Mouse (Mus musculus) cerebellum, postnatal 25 days (tissue): ENCODE data around the gene Mcu.

Experiments used
- DNase-seq, 2 experiments: peaks; one replicate each; pipeline ENCODE4 v3.0.0; 2021; ENCODE audit warnings: mixed read lengths in 2 of 2

Mcu gene

DNA sequence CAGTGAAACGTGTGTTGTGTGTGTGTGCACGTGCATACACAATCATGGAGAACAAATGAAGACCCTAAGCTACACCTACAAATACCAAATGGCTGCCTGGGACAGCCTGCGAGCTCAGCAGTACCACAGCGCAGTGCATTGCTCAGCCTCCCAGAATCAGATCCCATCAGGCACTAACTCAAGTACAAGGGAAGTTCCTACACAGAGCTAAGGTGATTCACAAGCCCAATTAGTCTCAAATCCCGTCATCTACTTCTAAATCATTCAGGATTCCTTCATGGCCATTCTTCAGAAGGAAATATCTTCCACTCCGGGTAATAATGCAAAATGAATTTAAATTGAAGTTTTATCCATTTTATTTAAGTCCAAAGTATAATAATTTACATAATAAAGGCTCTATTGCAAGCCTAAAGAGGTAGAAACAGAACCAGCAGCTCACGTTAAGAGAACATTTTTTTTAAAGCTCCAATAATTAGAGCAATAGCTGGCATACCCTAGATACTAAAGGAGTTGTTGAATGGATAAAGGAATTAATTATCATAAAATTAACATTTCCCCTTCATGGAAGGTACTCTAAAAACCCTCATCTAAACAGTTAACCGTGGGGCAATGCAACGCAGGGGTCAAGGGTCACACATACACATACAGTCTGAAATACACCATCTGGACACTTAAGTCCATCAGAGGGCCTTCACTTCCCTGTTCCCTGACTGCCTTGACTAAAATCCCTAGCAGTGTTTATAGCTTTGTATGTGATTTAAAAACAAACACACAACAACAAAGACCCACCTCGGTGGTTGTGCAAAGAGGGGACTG, 47.6 kb downstream of the Mcu start:
- no peak for DNase-seq

DNA sequence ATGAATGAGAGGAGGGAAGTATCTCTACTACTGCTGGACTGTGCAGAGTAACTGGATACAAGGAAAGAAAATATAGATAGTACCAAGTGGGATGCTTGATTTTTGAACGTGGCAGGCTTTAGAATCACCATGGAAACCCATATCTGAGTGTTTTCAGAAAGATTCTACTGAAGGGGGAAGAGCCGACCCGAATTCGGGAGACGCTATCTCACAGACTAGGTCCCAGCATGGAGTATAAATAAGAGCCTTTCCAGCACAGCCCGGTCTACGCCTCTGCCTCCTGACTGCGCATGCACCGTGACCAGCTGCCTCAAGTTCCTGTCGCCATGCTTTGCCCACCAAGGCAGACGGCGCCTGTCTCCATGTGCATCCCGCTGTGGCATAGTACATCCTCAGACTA, 49.5 kb downstream of the Mcu start:
- DNase-seq, result no peak

DNA sequence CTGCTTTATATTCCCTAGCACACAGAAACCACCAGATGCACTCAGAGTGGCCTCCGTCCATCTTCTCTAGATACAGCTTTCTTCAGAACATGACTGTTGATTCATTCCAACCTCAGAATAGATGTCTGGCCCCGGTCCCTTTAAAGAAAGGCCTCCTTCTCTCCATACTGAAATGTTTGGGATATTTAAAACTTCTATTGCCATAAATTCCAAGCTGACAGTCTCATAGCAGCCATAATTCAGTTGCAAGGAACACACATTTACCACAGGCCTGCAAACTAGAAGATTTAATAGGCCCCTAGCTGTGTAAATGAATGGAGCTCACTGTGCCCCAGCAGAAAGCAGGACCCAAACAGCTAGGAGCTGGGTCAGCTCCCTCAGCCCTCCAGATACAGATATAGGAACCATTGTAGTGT, 50.5 kb downstream of the Mcu start:
- no peak for DNase-seq

DNA sequence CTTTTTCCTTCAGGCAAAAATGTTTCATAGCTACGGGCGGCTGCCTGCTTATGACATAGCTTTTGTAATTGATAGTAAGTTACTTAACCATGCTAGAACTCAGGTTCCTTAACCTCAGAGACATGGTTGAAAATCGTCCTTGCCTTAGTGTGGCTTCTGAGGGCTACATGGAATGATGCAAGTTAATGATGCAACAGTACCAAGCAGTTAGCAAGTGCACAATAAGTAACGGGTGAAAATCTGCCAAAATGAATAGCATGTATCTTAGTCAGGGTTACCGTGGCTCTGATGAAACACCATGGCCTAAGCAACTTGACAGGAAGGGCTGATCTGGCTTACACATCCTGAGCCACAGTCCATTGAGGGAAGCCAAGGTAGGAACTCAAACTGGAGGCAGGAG, 51.9 kb downstream of the Mcu start:
- no peak for DNase-seq

DNA sequence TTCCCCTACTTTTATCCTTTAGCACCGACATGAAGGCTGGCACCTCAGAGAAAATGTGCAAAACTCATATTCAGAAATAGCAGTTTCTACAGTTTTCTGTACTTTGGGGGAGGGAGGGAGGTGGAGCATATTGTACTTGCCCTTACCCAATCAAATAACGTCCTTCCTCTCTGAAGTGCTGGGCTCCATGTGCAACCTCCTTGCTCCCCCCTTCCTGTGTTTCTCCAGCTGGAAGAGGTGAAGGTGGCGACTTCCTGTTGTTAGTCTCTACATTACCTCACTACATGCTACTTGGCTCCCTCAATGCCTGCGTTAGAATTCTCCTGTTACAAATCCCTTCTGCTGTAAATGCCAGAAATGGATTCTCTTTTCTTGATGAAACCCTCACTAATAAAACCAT, 54.0 kb downstream of the Mcu start:
- DNase-seq, result no peak

DNA sequence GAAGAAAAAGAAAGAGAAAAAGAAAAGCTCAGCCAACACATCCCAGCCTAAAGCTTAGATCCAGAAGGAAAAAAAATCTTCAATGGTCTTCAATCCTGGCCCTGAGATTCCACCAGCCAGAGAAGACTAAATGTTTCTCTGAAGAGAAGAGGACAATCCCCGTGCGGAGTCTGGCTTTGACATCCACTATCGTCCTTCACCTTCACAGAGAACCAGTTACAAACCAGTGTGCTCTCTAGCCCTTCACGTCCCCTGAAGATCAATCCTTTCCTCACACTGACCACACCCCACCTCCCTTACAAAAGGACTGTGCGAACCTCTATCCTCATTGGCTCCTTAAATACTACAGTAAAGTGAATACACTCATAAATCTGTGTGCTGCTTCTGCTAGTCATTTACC, 56.4 kb downstream of the Mcu start:
- no peak for DNase-seq

DNA sequence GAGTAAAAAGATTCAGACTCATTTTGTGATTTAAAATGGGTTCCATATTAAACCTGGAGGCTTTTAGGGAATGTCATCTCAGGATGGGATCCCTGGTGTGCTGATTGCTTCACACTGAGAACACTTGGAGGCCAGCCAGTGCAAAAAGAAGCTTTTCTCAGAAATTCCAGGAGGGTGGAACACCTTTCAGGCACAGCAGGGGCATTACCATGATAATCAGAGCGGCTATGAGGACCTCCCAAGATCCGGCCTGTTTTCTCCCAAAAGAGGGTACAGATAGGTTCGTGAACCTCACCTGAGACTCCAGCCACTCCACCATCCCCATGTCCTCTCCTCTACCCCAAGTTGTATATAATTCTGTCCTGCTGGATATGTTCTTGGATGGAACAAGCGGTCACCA, 57.9 kb downstream of the Mcu start:
- peak in 1 of 2 experiments; percentile 50 for DNase-seq

DNA sequence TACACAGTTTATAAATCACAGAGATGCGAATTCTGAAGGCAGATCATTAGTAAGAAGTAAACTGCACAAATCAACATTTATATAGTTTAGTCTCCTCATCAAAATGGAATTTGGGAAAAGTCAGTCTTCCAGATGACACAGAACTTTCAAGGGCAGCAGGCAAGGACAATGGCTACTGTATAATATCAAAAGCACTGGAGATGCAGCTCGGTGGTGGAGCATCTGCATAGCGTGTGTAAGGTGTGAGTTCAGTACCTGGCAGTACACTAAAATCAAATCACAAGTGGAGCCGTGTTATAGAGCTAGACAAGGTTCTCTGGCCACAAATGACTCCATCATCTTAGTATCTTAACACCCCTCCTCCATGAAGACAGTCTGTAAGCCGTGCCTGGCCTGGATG, 58.3 kb downstream of the Mcu start:
- DNase-seq, result no peak

DNA sequence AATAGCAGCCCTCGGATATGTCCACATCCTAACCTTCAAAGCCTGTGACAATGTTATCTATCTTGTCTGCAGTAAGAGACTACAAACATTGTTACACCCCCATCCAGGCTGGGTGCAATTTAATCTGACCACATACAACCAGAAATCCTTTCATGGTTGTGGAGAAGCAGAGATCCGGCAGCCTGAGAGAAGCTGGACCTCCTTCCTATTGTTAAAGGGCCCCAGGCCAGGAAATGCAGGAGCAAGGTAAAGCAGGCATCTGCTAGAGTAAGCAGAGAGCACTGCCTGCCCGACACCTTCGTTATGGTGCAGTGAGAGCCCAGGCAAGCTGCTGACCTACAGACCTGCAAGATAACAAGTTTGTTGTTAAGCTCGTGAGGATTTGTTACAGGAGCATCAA, 60.0 kb downstream of the Mcu start:
- DNase-seq, result peak; percentile 47 to 55

DNA sequence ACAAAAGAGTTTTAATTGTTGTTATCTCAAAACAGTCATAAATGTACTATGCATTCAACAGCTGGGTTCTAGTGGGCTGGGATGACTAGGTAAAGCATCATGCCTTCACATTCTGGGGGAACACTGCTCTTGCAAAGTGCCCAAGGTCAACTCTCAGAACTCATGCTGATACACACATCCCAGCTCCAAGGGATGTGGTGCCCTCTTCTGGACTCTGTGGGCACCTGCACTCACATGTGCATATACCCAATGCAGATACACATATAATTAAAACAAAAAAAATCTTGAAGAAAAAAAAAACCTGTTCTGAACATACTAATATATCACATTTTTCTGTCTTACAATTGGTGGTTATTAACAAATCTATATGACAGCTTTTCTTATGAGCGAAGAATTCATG, 62.2 kb downstream of the Mcu start:
- DNase-seq, result no peak

DNA sequence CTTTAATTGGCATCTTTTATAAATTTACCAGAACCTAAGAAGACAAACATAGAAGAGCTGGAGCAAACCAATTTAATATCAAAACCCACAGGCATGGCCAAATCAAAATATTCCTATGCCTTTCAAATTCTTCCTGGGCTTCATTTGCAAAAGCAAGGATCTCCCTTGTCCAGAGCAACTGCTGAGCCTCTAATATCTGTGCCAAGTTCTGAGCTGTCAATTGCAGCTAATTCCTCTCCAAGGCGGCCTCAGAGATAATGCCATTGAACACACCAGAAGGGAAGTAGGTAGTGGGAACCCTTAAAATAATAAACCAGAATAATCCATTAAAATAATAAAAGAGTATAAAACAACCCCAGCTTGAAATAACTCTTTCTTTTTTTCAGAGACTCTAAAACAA, 64.0 kb downstream of the Mcu start:
- DNase-seq, result peak; percentile 38 to 60

DNA sequence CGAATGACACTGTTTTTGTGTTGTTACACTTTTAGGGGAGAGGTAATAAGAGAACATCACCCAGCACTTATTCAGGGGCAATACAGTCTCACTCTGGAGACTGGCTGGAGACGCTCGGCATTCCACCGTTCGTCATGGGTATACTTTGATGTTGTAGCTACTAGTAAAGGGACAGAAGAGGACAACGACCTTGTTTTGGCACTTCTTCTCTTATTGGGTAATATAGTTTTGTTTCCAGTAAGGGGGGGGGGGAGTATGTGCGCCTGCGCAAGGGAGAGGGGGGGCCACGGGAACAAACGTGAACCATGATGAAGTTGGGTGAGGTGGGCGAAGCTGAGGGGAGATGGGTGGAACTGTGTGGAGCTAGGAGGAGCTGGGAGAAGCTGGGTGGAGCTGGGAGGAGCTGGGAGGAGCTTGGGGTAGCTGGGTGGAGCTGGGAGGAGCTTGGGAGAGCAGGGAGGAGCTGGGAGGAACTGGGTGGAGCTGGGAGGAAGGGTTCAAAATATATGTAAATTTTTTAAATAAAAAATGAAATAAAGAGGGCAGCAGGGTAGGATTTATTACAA, 67.6 kb downstream of the Mcu start:
- DNase-seq, result no peak

DNA sequence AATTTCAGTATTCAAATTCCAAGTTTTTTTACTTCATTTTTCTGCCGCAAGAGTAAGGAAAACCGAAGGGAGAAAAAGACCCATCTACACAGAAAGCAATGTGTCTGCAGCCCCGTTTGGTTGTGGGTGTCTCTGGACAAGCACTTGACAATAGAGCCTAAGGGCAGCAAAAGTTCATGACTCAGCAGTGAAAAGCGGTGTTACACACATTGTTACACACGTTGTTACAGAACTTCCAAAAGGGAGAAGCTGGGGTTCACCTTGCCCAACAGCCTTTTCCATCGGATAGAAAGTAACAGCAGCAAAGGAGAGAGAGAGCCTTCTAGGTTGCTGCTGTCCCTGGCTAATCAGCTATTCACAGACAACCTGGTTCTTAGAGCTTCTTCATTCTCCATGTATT, 68.3 kb downstream of the Mcu start:
- DNase-seq, result no peak

DNA sequence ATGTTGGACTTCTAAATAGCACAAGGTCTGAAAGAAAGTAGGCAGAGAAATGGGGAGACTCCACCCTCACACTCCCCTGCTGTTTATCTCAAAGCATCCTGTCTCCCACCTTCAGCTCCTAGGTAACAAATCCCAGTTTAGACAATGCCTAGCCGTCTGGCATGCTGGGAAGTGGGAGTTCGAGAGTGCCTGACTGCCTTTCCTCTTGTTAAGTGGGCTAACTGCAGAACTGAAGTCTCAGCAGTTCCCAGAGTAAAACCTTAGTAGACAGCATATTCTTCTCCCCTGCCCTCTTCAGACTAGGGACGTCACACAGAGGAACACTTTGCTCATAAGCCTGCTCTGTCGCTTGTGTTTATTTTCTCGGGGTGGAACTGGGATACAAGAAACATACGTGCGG, 69.1 kb downstream of the Mcu start:
- no peak for DNase-seq

DNA sequence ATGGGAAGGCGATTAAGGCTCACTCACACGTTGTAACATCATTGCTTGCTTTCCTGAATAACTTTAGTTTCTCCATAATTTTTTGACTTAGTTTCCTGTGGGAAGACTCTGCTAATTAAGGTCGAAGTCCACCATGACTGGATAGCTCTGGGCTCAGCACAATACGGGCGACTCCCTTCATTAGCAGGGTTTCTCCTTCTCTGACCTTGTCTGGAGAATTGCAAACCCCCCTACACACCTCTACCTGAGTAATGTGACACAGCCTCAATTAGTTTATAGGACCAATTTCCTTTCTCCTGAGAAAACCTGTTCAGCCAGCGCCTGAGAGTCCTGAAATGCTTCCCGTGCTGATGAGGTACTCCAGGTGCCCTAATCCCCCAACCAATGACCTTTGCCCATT, 71.3 kb downstream of the Mcu start:
- DNase-seq, result no peak

DNA sequence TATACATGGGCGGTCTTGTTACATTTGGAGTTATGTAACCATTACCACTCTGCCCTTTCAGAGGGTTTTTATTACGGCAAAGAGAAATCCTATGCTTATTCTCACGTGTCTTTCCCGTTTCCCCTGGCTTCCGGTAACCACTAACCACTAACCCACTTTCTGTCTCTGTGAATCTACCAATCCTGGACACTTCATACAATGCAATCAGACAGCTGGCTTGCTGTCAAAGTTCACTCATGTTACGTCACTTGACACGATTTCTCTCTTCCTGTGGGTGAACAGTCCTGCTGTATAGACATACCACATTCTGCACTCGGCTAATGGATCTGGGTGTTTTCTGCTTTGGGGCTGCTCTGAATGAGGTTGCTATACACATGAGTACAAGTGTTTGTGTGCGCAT, 73.1 kb downstream of the Mcu start:
- DNase-seq, result no peak

DNA sequence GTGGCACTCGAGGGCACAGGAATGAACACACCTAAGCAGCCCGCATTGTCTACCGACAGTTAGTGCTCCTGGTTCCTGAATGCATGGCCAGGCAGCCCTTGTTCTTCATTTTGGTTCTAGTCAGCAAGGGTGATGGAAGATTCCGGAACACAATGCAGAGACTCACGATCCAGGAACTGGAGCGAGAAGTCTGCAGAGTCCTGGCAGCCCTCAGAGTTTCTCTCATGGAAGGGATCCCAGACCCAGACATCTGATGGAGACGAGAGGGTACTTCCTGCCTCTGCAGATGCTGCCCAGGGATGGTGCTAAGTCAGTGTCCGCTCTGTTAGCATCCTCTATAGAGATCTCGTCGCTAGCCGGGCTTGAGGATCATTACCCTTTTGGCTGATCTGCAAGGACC, 75.0 kb downstream of the Mcu start:
- peak; percentile 56 to 60 for DNase-seq

DNA sequence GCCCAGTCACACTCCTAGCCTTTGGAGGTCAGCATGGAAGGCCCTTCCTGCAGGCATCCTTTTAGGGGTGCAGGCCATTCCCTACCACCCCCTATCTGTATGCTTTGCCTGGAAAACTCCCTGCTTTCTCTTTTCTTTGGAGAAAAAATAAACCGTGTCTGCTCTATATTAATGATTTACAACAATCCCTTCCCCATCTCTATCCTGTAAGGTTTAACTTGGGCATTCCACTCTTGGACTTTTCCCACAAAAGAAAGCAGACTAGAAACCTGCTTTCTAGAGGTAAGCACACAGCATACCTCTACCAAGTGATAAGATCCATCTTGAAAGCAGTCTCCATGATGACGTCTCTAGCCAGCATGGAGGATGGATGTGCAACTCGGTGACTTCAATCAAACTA, 75.9 kb downstream of the Mcu start:
- no peak for DNase-seq

DNA sequence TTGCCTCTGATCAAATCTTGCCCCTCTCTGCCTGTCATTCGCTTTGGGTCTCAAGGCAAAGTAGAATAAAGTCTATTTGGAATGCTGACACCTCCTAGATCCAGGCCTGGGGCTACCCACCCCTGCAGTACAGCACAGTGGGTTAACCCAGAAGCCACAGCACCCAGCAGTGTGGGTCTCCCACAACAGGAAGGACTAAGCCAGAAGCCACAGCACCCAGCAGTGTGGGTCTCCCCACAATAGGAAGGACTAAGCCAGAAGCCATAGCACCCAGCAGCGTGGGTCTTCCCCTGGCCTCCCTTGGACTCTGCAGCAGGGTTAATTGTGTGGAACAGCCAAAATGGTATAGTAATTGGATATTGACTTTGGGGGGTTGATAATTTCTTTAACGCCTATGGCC, 76.4 kb downstream of the Mcu start:
- DNase-seq, result no peak

DNA sequence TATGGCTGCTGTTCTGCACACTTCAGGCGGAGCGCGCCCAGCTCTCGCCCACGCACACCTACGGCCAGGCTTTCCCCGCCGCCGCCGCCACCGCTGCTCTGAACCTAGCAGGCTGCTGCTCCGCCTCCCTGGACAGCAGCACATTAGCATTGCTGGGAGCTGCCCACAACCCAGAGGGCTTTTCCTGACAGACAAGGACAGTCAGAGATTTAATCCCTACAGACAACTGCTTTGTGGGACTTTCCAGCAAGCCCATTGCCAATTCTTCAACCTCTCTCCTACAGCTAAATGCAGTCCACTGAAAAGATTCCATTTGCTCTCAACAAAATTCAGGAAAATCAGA, 77.0 kb downstream of the Mcu start:
- DNase-seq, result peak; percentile 65 to 75

DNA sequence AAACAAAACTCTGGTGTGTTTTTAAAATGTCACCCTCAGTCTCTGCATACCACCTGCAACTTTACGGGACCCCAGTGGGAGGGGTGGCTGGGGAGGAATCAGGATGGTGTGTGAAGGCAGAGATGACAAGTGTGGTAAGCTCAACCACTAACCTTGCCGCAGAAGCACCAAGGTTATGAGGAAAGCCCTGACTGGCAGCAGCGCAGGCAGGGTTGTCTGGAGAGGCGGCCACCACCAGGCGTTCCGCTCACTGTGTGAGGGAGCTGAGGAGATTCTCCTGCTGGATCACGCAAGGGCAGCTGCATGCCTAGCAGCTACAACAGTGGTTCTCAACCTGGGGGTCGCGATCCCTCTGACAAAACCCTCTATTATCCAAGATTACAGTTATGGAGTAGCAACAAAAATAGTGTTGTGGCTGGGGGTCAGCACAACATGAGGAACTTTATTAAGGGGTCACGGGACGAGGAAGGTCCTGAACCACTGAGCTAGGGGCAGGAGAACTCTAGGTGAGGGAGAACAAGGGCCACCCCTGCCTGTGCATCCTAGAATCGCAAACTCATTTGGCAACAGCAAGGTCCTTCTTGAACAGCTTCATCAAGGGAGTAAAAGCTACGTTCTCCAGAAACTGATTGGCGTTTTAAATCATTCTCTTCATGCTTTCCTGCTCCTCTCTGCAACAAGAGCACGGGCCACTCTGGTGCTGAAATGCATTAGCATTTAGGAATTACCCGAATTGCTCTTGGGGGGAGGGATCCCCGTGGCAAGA, 77.5 kb downstream of the Mcu start:
- DNase-seq, result peak; percentile 38 to 42

DNA sequence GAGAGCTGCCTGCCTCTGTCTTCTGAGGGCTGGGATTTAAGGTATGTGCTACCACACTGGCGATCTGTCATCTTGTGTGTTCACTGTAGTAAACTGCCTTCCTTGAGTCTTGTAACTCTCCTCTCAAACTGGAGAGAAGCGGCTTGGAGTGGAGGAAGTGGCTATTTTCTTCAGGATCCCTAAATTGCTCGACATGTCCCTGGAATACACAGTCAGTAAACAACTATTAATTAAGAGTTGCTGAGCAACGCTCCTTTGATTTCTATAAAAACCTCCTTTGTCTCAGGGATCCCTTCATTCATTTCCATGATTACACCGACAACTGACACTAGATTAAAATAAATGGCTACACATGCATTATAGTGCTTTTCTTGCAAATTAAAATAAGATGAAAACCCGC, 78.4 kb downstream of the Mcu start:
- DNase-seq, result no peak

DNA sequence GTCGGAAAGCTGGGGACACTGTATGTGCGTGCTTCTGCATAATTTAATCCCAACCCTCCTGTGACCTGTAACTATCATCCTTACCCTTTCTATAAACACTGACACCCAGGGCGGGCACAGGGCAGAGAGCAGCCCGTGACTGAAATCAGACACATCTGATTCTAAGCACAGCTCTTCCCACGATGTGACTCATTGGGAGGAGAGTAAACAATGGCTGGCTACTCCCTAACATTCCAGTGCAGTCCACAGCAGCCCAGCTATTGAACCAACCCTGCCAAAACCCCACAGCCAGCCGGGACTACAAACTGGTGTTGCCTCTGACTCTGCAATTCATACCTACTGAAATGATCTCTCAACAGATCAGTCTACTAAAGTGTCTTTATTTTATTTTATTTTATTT, 78.9 kb downstream of the Mcu start:
- DNase-seq, result no peak

DNA sequence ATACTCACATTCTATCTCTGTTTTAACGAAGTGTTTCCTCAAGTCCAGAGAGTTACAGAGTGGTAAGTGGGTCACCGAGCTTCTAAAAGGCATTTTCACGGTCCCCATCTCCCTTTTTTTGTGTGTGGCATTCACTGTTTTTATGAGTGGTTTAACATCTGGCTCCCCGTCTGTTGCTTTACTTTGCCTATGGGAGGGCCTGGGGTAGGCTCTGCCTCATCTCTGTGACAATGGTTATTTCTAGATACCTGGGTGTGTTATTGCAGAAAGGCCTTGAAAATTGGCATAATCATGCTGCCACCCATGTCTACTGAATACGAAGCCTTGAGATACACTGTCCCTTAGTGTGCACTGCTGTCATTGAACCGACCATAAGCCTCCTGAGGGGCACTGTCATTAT, 84.2 kb downstream of the Mcu start:
- DNase-seq, result no peak
